Mouse (Mus musculus): Measurements from ENCODE around the gene Fsd2. TPM values are rescaled to one million over a fixed set of nuclear protein-coding genes. Genes with fewer than 3 reads are reported as not detected.
A peak's percentile ranks its signal among the peaks of the same experiment; 100 is the strongest.

Fsd2 gene
- total RNA-seq, 2 experiments from 2014 or later, result 4.4 to 19.8 TPM

DNA sequence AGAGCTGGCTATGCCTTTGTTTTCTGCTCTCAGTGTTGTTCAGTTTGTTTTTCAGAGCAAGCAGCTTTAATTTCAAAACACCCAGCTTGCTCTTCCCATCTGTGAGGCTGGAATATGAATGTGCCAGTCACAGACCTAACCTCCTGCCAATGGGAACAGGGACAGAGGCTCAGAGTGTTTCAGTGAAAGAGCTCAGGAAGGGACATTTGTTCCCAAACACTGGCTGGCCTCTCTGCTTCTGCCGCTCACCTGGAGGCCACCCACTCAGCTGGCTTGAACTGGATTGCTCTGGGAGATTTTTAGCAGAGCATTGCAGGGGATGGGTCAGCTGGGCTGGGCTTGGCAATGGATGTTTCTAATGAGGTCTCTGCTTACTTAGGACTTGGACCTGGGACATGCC, 25.7 kb downstream of the Fsd2 start:
- DNase-seq, result no peak

DNA sequence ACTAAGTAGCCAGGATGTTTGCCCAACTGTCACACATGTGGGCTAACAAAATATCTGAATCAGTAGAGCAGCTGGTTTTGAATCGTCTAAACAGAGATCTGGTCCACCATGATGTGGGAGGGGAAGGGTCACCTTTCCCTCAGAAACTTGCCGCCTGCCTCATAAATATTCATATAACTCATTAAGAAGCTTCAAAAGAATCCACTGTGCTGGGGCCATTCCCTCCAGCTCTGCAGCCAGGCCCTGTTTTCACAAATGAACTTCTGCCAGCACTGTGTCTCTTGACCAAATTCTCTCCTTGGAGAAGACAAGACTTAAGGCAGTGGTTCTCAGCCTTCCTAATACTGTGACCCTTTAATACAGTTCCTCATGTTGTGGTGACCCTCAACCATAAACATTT, 27.2 kb downstream of the Fsd2 start:
- no peak for DNase-seq

DNA sequence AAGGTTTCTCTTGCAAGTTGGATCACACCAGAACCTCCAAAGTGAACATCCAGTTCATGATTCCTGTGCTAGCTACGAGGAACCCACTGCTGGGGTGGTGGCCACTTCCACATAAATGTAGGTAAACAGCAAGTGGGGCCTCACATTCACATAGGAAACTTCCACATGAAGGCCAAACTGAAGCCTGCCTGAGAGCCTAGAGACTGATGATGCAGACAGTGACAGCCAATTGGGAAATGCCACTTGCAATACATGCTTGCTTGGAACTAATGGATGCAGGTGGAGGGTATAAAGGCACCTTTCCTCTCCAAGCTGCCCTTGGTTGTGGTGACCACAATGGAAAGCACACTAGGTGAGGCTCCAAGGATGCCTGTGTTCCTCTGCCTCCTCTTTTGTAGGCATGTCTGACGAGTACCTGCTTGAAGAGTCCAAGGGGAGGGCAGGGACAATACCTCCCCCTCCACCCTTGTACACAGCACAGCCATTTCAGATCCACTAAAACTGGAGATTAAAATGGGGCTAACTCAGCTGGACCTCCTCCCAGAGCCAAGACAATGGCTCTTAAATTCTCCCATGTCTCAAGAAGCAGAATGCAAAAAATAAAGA, 28.6 kb downstream of the Fsd2 start:
- DNase-seq, result peak; percentile 48

DNA sequence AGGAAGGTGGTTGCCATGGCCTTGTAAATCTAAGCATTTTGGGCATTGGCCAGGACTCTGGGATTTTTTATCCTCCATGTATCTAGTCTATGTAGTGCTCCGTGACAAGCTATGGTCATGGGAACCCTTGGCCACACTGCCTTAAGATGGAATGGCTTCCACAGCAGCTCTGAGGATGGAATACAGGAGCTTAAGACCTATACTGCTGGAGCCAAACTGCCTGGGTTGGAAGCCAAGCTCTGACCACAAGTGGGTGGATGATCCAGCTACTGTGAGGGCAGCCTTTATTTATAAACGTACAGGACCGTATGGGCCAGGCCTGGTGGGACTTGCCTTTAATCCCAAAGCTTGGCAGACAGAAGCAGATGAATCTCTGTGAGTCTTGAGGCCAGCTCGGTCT, 30.3 kb downstream of the Fsd2 start:
- no peak for DNase-seq

DNA sequence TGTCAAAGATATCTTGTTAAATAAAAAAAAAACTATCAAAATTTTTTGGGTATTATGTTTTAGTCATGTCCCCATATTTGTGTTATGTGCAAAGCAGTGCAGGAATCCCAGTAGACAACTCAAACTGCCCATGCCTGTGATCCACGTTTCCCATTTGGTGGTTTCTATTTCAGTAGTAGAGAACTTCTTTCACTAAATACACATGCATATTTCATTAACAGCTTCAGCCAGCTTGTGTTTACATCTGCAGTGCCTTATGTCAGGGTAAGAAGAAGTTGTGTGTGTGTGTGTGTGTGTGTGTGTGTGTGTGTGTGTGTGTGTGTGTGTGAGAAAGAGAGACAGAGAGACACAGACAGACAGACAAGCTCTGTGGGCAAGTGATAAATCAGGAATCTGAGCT, 35.3 kb downstream of the Fsd2 start:
- no peak for DNase-seq

DNA sequence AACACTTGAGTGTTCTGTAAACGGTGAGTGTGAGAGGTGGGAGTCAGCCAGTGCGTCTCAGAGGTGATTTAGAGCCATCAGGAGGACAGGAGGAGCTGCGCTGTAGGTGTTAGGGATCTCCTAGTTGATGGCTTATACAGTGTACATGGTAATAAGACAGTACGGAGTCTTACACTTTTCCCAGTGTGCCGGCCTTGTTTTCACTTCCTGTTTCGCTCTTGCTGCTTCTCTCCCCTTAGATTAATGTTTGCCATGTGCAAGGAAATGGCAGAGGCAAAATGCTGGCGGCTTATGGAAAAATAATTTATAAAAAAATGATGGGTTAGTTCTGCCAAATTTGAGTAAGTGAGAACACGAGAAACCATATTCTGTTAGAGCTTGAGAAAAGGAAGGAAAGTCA, 37.8 kb downstream of the Fsd2 start:
- DNase-seq, result no peak

DNA sequence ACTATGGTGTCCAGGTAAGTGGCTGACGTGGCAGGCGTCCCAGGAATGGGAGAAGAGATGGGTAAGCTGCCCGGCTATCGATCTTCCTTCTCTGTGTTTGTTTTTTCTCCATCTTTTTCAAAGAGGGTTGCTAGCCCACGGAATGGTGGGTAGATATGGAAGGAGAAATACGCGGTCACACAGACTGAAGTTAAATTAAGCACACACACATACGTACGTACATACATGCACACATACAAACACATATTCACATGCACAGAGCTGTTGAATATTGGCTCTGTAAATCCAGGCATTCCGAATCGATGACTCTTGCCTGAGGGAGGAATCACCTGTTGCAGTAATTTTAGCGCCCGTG, 43.1 kb downstream of the Fsd2 start:
- no peak for DNase-seq

DNA sequence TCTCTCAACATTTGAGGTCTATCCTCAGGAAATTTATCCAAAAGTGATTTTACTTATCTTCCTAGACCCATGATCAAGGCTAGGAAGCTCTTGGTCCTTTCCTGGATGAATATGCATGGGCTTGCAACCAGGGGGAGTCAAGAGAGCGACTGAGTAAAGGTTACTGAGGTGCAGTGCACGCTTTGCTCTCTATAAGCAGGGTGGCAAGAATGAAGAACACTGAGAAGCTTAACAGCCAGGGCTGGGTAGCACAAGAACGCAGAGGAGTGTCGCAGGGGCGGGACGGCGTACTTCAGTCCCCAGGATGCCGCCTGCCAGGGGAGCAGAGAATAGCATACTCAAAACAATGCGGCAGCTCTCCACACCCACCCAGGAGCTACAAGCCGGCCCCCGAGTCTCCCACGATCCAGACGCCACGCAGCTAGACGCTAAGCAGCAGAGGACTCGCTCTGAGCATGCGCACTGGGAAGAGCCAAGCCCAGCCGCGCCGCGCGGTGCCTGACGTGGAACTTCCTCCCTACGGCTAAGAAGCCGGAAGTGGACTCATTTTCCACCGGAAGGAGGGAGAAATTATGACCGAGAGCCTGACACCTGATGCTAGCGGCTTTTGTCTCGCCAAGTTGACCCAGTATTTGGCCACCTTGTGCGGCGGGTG, 43.6 kb downstream of the Fsd2 start:
- DNase-seq, result peak; percentile 91

DNA sequence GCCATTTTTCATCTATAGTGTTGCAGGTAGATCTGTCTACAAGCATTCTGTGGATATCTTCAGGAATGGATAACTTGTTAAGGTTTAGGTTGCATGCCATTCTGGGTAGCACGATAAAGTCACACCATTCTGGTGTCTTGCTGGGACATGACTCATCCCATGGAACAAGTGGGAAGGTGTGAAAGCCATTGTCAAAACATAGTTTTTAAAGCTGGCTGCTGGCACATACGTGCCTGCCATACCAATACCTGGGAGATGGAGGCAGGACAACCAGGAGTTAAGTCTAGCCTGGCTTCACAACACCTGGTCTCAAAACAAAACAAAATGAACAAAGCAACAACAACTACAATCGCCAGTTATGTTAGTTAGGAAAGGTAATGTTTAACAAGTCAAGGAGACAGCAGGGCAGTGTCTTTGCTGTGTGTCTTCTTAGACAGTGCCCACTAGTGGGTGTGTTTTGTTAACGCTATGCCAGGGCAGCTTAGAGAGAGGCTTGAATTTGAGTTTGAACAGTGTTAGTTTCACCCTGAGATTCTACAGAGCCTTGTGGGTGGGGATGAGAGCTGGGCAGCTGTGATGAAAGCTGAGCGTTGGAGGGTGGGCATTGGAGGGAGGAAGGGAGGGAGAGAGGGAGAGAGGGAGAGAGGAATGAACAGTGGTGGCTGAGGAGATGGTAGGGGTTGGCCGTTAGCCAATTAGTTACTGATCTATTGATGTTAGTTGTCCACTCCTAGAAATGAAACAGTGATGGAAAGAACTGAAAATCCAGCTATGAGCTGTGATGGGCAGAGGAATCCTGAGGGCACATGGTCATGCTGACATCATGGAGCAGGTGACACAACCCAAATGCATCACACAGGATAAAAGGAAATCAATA, 50.4 kb downstream of the Fsd2 start:
- no peak for DNase-seq

DNA sequence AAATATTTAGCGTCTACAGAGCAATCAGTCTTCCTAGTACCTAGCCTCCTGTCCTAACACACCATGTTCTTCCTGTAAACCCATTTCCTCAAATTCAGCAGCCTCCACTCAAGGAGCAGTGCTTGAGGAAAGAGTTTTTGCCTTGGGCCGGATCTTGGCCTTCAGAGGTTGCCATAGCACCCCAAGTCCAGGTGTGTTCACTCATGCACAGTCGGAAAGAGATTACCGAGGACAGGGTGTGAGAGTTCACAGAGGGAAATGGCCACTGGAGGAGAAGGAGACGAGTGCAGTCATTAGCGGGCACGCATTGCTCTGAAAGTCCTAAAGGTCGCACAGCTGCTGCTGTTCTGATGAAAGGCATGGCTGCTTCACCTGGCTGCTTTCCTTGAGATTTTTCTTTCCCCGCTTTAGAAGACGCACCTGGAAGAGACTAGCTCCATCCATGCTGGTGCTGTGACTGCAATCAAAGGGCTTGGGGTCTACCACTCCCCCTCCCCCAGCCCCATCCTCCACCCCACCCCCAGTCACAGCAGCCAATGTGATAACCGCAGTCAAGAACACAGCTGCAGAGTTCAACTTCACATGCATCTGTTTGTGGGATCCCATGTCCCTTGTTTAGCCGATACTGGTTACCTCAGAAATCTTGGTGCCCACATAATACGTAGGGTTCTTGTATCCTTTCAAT, 51.7 kb downstream of the Fsd2 start:
- DNase-seq, result no peak

DNA sequence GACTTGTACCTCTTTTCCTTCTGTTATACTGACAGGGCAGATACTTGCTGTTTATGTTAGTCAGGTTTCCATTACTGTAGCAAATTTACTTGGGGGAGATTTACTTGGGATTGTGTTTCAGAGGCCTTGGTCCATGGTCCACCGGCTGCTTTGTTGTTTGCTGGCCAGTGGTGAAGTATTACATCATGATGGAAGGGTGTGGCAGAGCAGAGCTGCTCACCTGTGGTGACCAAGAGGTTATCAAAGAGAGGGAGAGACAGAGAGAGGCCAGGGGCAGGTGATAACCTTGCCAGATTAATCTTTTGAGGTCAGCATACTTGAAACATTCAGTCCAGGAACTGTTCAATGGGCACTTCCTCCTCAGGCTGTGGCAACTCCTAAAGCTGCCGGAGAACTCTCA, 65.7 kb downstream of the Fsd2 start:
- no peak for DNase-seq

DNA sequence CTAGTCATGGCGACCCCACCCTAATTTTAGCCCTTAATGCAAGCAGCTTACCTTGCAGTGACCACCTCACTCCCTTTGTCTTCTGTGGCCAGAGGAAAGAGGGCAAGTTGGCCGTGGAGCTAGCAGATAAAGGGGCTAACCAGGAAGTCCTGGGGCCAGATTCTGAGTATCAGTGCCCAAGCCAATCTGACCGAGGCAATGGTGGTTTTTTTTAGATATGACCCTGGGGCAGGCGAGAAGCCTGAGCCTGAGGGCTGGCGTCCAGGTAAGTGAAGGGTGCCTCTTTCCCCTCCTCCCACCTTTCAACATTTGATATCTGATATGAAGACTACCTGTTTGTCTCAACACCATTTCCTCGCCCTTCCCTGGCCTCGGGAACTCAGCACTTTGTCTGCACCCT, 68.6 kb downstream of the Fsd2 start, which contains the start of gene BC048679:
BC048679 (minus strand) TSS at position 101 of the 400 bp plus-strand sequence.
- no peak for DNase-seq

DNA sequence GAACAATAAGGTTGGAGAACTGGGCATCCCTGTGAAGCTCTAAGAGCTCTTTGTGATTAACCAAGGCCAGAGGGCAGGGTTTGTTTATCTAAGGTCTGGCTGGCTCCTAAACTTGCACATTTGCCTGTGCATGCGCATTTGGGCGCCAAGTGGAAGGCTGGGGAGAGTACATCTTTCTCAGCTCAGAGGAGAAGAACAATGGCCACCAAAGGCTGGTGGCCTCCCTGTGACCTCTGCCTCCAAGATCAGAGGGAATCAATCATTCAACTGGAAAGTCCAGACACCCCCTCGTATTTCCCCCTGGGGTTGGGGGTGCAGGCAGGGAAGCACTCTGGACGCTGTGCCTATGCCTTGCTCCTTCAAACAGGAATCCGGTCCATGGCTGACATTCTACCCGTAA, 69.6 kb downstream of the Fsd2 start:
- no peak for DNase-seq

DNA sequence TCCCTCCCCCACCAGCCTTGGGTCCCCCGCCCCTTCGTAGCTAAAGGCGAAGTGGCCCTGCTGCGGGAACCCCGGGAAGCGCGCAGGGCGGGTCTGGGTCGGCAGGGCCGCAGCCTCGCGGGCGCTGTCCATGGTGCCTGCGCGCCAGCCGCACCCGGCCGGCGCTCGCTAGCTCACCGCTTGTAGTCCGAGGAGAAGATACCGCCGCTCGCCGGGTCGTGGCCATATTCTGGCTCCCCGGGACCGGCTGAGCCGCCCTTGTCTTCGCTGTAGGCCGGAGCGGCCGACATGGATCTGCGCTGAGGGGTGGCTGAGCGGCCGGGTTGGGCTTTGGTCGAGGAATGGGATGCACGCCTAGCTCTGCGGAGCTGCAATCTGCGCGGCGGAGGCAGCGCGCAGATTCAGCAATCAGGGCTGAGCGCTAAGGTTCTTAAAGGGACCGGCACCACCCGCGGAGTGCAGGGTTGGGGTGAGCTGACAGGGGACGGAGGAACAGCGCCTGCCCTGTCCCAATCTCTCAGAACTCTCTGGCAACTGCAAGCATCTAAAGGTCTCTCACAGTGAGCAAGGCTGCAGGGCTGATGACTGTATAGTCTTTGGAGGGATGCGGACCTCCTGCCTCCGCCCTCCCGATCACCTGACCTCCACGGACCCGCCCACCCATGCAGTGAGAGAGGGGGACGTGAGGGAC, 73.3 kb downstream of the Fsd2 start, which contains the start of gene Ap3b2:
Ap3b2 (minus strand) TSS at position 595 of the 691 bp plus-strand sequence.
- DNase-seq, result peak; percentile 86

DNA sequence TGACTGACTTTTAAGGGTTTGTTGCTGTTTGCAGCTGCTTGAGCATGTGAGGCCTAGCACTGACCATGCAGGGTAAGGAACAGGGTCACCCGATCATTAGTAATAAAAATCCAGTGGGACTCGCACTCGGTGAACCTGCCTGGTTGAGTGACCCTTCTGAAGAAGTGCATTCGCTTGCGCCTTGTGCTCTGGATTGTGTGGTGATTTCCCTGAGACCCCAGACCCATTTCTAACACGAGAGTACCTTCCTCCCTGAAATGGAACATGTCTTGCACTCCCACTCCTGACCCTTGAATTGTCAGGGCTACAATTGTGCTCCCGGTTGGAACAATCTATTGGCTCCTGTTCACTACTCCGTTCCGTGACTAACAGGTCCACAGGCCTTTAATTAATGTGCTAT, 74.1 kb downstream of the Fsd2 start:
- no peak for DNase-seq

DNA sequence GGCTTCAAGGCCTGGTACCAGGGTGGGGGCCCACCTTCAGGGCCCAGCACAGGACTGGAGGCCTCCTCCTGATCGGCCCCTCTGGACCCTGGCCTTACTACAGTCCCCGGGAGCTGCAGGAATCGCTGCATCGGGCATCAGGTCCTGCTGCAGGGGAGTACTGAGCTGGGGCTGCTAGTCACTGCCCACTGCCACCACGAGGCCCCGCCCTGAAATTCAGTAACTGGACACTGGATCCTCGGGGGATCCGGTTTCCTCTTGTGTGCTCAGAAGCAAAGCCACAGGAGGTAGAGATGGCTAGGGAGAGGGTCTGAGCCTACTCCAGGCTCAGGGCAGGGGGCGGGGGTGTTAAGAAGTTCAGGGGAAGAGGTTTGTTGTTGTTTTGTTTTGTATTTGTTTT, 77.1 kb downstream of the Fsd2 start:
- no peak for DNase-seq

Other genes starting within 250 kb of the Fsd2 start
- gene Rps17, start 221.7 kb downstream of the Fsd2 start, total RNA-seq (2021), result 1,000 to 10,000 TPM; 1,406 to 1,408 TPM
- gene Cpeb1, start 111.5 kb downstream of the Fsd2 start, total RNA-seq (2021), result 10 to 100 TPM in 1 of 2 experiments, 1 to 10 TPM in 1; 8.7 to 13.2 TPM
- gene Ap3b2, start 73.0 kb downstream of the Fsd2 start, total RNA-seq (2021), result 10 to 100 TPM in 1 of 2 experiments, 1 to 10 TPM in 1; 7.6 to 12.8 TPM
- gene BC048679, start 68.7 kb downstream of the Fsd2 start, total RNA-seq (2021), result not detected
- gene Whamm, start 4.3 kb upstream of the Fsd2 start, total RNA-seq (2021), result 10 to 100 TPM; 16.3 to 16.4 TPM
- gene Homer2, start 140.6 kb upstream of the Fsd2 start, total RNA-seq (2021), result 1 to 10 TPM; 4.1 to 8.3 TPM
- 10 to 100 TPM; 41.5 to 45.5 TPM for gene Ramac, start 196.0 kb upstream of the Fsd2 start, total RNA-seq (2021)
- 10 to 100 TPM; 30.3 to 30.4 TPM for gene 3110040N11Rik, start 222.5 kb upstream of the Fsd2 start, total RNA-seq (2021)